Mouse (Mus musculus) stomach, postnatal 0 days (tissue): ENCODE measurements around the gene Gm9821. TPM values are rescaled to one million over a fixed set of nuclear protein-coding genes. Genes with fewer than 3 reads are reported as not detected.
A peak's percentile ranks its signal among the peaks of the same experiment; 100 is the strongest.

Source experiments
- ATAC-seq: fragments of 200-750 bp; cut with Nextera tagmentation; 2 replicates; pipeline ENCODE4 v1.8.0; 2017; ENCODE audit not compliant: low FRiP score, low TSS enrichment
- DNase-seq: peaks from one replicate; pipeline ENCODE4 v3.0.0-alpha.2; 2016; ENCODE audit warnings: low spot score
- H3K27ac ChIP-seq: fragments of 300-500 bp; sonication (generic); replicated peaks from 2 replicates; pipeline ENCODE4 v1.5.1; 2014; ENCODE audit warnings: mild to moderate bottlenecking, control low read depth
- H3K27me3 ChIP-seq: fragments of 300-500 bp; sonication (generic); 2 replicates; pipeline ENCODE4 v1.6.1; 2014; ENCODE audit warnings: low read length; ENCODE audit not compliant: control insufficient read depth, insufficient read depth
- H3K36me3 ChIP-seq: fragments of 300-500 bp; sonication (generic); 2 replicates; pipeline ENCODE4 v1.6.1; 2014; ENCODE audit warnings: low read length, mixed read lengths; ENCODE audit not compliant: control insufficient read depth, insufficient read depth
- H3K4me1 ChIP-seq: fragments of 300-500 bp; sonication (generic); replicated peaks from 2 replicates; pipeline ENCODE4 v1.6.1; 2014; ENCODE audit warnings: antibody characterized with exemption; ENCODE audit not compliant: control insufficient read depth, insufficient read depth
- H3K4me2 ChIP-seq: fragments of 300-500 bp; sonication (generic); replicated peaks from 2 replicates; pipeline ENCODE4 v1.6.1; 2014; ENCODE audit warnings: low read depth, mild to moderate bottlenecking, control low read depth, moderate library complexity
- H3K4me3 ChIP-seq: fragments of 300-500 bp; sonication (generic); 2 replicates; pipeline ENCODE4 v1.5.1; 2014; ENCODE audit warnings: low read depth, low read length, control low read depth
- H3K9ac ChIP-seq: fragments of 300-500 bp; sonication (generic); 2 replicates; pipeline ENCODE4 v1.6.1; 2014; ENCODE audit warnings: mild to moderate bottlenecking, low read length, control low read depth, mixed read lengths
- H3K9me3 ChIP-seq: fragments of 300-500 bp; sonication (generic); 2 replicates; pipeline ENCODE4 v1.6.1; 2016; ENCODE audit warnings: low read length; ENCODE audit not compliant: control insufficient read depth
- CTCF ChIP-seq: IDR thresholded peaks from 2 replicates; pipeline ENCODE4 v1.5.1; 2016; ENCODE audit warnings: antibody characterized with exemption, low read depth, mild to moderate bottlenecking, moderate library complexity
- EP300 ChIP-seq: optimal IDR thresholded peaks from 2 replicates; pipeline ENCODE3; 2016; ENCODE audit warnings: antibody characterized with exemption
- WGBS: fragments of 180-500 bp; shearing (Covaris S2); extraction: QIAGEN DNeasy Blood & Tissue Kit; methylation state at CpG from one replicate; pipeline ENCODE4 v1.1.7; 2014; 5-methylcytosine and 5-hydroxymethylcytosine counted together
- polyA plus RNA-seq: library from polyadenylated mRNA; unstranded; fragments of >200 nt; fragmentation: Nextera tagmentation; extraction: Ambion mirVana; gene quantifications from 2 replicates; pipeline ENCODE4 v1.2.1, GENCODE M21; 2015

Gm9821 gene
- polyA plus RNA-seq, 1 experiment from 2014 or later: 0.15 TPM

DNA sequence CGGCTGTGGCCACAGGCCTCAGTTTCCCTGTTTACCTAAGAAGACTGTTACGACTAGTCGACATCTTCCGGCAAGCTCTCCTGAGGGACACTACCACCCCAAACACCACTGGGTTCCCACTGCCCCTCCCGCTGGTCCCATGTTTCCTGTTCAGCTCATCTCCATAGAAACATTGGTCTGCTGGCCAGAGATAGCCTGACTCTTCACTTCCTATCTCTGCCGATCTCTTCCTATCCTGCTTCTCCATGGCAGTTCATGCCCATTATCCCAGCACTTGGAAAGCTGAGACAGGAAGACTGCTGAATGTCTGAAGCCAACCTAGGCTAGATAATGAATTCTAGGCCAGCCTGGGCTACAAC lies 2.6 kb downstream of the Gm9821 start:
- Histone ChIP-seq H3K9ac (no peak overlapping the region), H3K27ac (peak overlapping the region; percentile 53), H3K27me3 (no peaks in the 10 kb centered on the region), H3K4me1 (peaks cover 18% of the 10 kb centered on the region), H3K4me3 (no peak overlapping the region), H3K9me3 (no peaks in the 10 kb centered on the region), H3K36me3 (no peaks in the 10 kb centered on the region), H3K4me2 (no peak overlapping the region)
- DNase-seq (no peak), ATAC-seq (no peak)
- no peak for TF ChIP-seq EP300
- no peak for TF ChIP-seq CTCF
- WGBS: 68% methylated on average over 6 of the region's 6 CpGs

DNA sequence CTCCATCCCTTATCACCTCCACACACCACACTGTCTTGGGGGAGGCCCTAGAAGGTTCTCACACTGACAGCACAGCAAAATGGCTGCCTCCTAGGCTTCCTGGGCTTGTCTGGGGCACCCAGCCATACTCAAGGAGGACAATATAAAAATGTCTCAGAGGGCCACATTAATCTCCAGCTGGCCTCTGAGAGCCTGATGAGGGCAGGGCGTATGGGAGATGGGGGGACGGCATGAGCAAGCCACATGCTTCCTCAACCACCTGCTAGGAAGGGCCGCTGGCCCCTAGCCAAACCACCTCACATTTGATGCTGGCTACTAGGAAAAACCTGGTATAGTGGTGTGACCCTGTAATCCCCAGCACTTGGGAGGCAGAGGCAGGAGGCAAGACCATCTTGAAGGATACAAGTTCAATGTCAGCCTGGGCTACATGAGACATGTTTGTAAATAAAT lies 3.3 kb downstream of the Gm9821 start:
- no peak for ATAC-seq
- H3K4me2 ChIP-seq: peak overlapping the region; percentile 55; the same call in 1 of the 2 replicates

DNA sequence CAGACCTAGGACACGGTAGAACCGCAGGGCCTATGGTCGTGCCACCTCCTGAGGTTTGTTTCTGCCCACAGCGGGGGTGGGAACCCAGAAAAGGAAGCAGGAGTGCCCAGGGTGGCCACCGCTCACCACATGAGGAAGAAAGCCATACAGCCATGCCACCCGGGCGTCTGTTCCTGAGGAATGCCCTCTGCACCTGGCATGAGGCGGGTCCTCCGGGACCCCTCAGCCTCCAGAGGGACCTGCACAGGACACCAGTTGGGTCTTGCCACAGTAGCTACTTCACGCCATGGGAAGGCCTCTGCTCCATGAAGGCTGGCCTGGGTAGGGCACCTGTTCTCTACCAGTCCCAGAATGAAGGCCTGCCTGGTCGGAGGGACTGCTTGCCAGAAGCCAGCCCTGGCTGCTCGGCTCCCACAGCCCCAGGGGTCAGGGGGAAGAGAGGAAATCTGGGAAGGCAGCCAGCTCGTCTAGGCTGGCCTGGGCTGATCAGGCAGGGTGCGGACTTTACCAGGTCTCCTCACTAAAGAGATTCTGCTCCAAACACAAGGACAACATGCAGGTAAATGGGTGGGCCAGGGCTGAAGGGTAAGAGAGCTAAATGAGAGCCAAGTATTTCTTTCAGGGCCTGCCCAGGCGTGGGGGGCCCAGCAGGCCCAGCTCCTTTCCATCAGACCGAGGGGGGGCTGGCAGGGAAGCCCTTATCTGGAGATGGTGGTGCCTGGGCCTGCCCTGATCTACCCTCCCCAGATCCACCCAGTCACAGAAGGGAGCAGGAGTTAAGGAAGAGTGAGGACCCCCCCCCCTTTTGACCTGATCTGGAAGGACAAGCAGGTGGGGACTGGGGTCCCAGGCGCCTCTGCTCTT lies 4.1 kb downstream of the Gm9821 start:
- Histone ChIP-seq H3K27ac (peak overlapping the region; percentile 81), H3K9ac (peak overlapping the region; percentile 58), H3K36me3 (no peaks in the 10 kb centered on the region), H3K27me3 (no peaks in the 10 kb centered on the region), H3K9me3 (no peaks in the 10 kb centered on the region), H3K4me2 (peak overlapping the region; percentile 55), H3K4me1 (peaks cover 23% of the 10 kb centered on the region), H3K4me3 (peak overlapping the region; percentile 30)
- TF ChIP-seq EP300 (no peak), CTCF (no peak)
- 0 out of 2 replicates have a peak, but pooled peaks have one; percentile 14 for ATAC-seq
- DNase-seq: peak; percentile 48
- 64% methylated on average over 17 of the region's 17 CpGs for WGBS

More for the DNA sequence above, 3.3 kb downstream of the Gm9821 start:
- Histone ChIP-seq H3K9ac (peak overlapping the region; percentile 58; the same call in 1 of the 2 replicates), H3K9me3 (no peaks in the 10 kb centered on the region), H3K4me3 (no peak overlapping the region), H3K27ac (no peak overlapping the region; the same call in 1 of the 2 replicates), H3K36me3 (no peaks in the 10 kb centered on the region), H3K4me1 (peaks cover 20% of the 10 kb centered on the region), H3K27me3 (no peaks in the 10 kb centered on the region)
- WGBS: 62% methylated on average over 3 of the region's 3 CpGs
- no peak for TF ChIP-seq EP300
- no peak for TF ChIP-seq CTCF
- no peak for DNase-seq

DNA sequence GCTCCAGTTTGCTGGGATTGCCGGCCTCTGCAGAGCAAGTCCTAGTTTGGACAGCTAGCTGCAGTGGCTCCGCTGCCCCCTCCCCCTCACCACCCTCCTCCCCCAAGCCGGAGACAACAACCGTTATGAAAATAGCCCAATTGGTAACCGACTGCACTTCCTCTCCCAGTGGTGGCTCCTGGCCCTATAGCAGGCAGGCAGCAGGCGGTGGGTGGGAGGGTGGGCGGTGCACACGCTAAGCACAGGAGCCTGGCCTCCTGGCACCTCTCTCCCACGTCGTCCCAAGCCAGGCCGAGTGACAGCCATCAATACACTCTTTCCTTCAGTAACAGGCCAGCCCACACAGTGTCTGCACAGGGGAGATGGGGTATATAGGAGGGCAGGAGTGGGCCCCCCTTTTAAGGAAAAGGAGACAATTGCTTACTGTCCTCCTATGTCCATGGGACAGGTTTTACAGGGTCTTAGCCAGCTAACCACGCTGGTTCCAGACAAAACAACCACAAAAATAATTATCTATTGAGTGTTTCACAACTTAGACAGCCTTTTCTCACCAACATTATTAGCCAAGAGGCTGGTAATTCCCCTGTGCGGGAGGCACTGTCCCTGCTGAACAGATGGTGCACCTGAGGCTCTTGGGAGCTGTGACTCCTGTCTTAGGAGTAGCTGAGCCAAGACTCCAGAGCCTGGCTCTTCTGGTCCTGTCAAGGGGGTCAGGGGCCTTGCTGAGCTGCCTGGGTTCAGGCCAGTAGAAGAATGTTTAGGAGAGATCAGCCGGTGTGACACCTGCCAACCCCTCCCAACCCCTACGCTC lies 5.0 kb downstream of the Gm9821 start:
- TF ChIP-seq EP300 (no peak), CTCF (no peak)
- H3K27me3 ChIP-seq: no peaks in the 10 kb centered on the region
- 14% methylated on average over 15 of the region's 15 CpGs for WGBS
- peak overlapping the region; percentile 30 for H3K4me3 ChIP-seq
- ATAC-seq (peak; percentile 38), DNase-seq (peak; percentile 45)
- H3K4me1 ChIP-seq: peaks cover 23% of the 10 kb centered on the region
- peak overlapping the region; percentile 81 for H3K27ac ChIP-seq
- no peaks in the 10 kb centered on the region for H3K9me3 ChIP-seq
- H3K4me2 ChIP-seq: peak overlapping the region; percentile 55
- peak overlapping the region; percentile 58 for H3K9ac ChIP-seq
- H3K36me3 ChIP-seq: no peaks in the 10 kb centered on the region

DNA sequence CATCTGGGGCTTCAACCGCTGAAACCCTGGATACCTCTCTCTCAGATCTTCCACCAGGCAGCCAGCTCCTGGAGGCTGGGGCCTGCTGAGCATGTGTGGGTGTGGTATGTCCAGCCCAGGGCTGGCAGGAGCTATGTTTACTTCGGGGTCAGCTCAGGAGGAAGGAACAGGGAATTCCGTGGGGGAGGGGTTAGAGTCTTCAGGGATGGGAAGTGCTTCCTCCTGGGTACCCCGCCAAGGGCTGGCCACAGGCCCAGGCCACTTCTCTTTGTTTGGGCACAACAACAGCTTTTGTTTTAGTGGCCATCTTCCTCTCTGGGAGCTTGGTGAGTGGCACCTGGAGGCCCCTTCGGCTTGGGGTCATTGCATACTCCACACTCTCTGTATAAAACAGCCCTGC lies 8.3 kb downstream of the Gm9821 start:
- Histone ChIP-seq H3K36me3 (no peaks in the 10 kb centered on the region), H3K9me3 (no peaks in the 10 kb centered on the region), H3K4me3 (no peak overlapping the region), H3K4me1 (peaks cover 18% of the 10 kb centered on the region), H3K27ac (peak overlapping the region; percentile 49), H3K4me2 (no peak overlapping the region), H3K9ac (no peak overlapping the region), H3K27me3 (no peaks in the 10 kb centered on the region)
- peak; percentile 29 for TF ChIP-seq CTCF
- no peak for TF ChIP-seq EP300
- ATAC-seq (peak; percentile 77), DNase-seq (peak; percentile 72)
- 6% methylated on average over 5 of the region's 5 CpGs for WGBS
